Mouse (Mus musculus) CH12.LX (cell line): ENCODE data around the gene Clic4. TPM values are rescaled to one million over a fixed set of nuclear protein-coding genes. Genes with fewer than 3 reads are reported as not detected.

Experiments used
- DNase-seq: peaks from one replicate; pipeline ENCODE4 v3.0.0-alpha.2; 2013; ENCODE audit errors: extremely low read depth
- H3K27ac ChIP-seq: 2 replicates; pipeline ENCODE4 v1.5.1; 2012; ENCODE audit warnings: low read depth, mild to moderate bottlenecking, control low read depth, moderate library complexity; ENCODE audit not compliant: insufficient read depth
- H3K27me3 ChIP-seq: replicated peaks from 2 replicates; pipeline ENCODE3; 2012; ENCODE audit warnings: inconsistent platforms
- H3K36me3 ChIP-seq, 2 experiments: replicated peaks in 1 of 2; 2 replicates each; pipeline versions ENCODE3 to v1.6.1; 2012; ENCODE audit warnings: inconsistent platforms in 1 of 2, low read length in 1 of 2, mild to moderate bottlenecking in 1 of 2, mixed read lengths in 1 of 2, moderate library complexity in 1 of 2; ENCODE audit not compliant: control insufficient read depth in 1 of 2, insufficient read depth in 1 of 2
- H3K4me1 ChIP-seq, 2 experiments: 2 replicates each; pipeline ENCODE4 v1.6.1; 2012; ENCODE audit warnings: inconsistent platforms in 1 of 2, moderate library complexity in 1 of 2; ENCODE audit not compliant: insufficient read depth in 2 of 2, control insufficient read depth in 1 of 2
- H3K4me2 ChIP-seq: 2 replicates; pipeline ENCODE4 v1.6.1; 2012; ENCODE audit warnings: low read depth, mild to moderate bottlenecking, control low read depth; ENCODE audit not compliant: poor library complexity, insufficient read depth, severe bottlenecking
- H3K4me3 ChIP-seq, 3 experiments: fragments of 150-350 bp in 1 of 3; sonication (generic) in 1 of 3; replicated peaks in 1 of 3; 2 replicates each; pipeline versions ENCODE3 to v1.5.1; 2011 to 2012; ENCODE audit warnings: low read depth in 2 of 3, low read length in 2 of 3, mild to moderate bottlenecking in 2 of 3, moderate library complexity in 2 of 3, control low read depth in 1 of 3, improper control_type of control experiment in 1 of 3, inconsistent platforms in 1 of 3, mixed read lengths in 1 of 3; ENCODE audit not compliant: poor library complexity in 1 of 3
- H3K79me2 ChIP-seq: replicated peaks from 2 replicates; pipeline ENCODE4 v1.6.1; 2012; ENCODE audit warnings: mild to moderate bottlenecking, moderate library complexity; ENCODE audit not compliant: control insufficient read depth, poor library complexity, insufficient read depth, severe bottlenecking; ENCODE audit errors: extremely low read depth
- H3K9ac ChIP-seq: 2 replicates; pipeline ENCODE4 v1.6.1; 2012; ENCODE audit warnings: low read depth, mild to moderate bottlenecking, control low read depth, moderate library complexity; ENCODE audit not compliant: insufficient read depth
- H3K9me3 ChIP-seq: replicated peaks from 2 replicates; pipeline ENCODE3; 2012; ENCODE audit warnings: low read length, inconsistent platforms, mixed read lengths
- ELF1 ChIP-seq: IDR thresholded peaks from 2 replicates; pipeline ENCODE4 v1.6.1; 2014; ENCODE audit warnings: low read depth, mild to moderate bottlenecking, inconsistent platforms, low read length, improper control_type of control experiment
- EP300 ChIP-seq: IDR thresholded peaks from 2 replicates; pipeline ENCODE4 v1.6.1; 2011; ENCODE audit warnings: low read length, improper control_type of control experiment
- GABPA ChIP-seq: IDR thresholded peaks from 2 replicates; pipeline ENCODE4 v1.6.1; 2012; ENCODE audit warnings: low read depth, low read length, improper control_type of control experiment, inconsistent platforms; ENCODE audit not compliant: insufficient replicate concordance
- HCFC1 ChIP-seq: IDR thresholded peaks from 2 replicates; pipeline ENCODE4 v1.6.1; 2012; ENCODE audit warnings: low read depth, mild to moderate bottlenecking, inconsistent platforms, low read length, improper control_type of control experiment
- JUN ChIP-seq: IDR thresholded peaks from 2 replicates; pipeline ENCODE4 v1.6.1; 2011; ENCODE audit warnings: low read depth, mild to moderate bottlenecking, low read length, improper control_type of control experiment, moderate library complexity; ENCODE audit not compliant: insufficient read depth
- JUND ChIP-seq: conservative IDR thresholded peaks from 2 replicates; pipeline ENCODE4 v1.6.1; 2011; ENCODE audit warnings: low read depth, low read length, improper control_type of control experiment
- MAFK ChIP-seq: IDR thresholded peaks from 2 replicates; pipeline ENCODE4 v1.6.1; 2011; ENCODE audit warnings: low read length, improper control_type of control experiment; ENCODE audit not compliant: insufficient replicate concordance
- MEF2A ChIP-seq: IDR thresholded peaks from 2 replicates; pipeline ENCODE4 v1.6.1; 2014; ENCODE audit warnings: low read depth, mild to moderate bottlenecking, inconsistent platforms, low read length, improper control_type of control experiment, borderline replicate concordance
- NELFE ChIP-seq: IDR thresholded peaks from 2 replicates; pipeline ENCODE4 v1.6.1; 2011; ENCODE audit warnings: low read depth, low read length, improper control_type of control experiment
- PAX5 ChIP-seq: IDR thresholded peaks from 2 replicates; pipeline ENCODE4 v1.6.1; 2012; ENCODE audit warnings: low read length, inconsistent platforms, mixed read lengths
- POLR2A ChIP-seq: IDR thresholded peaks from 2 replicates; pipeline ENCODE4 v1.6.1; 2011; ENCODE audit warnings: low read depth, mild to moderate bottlenecking, improper control_type of control experiment, low read length
- RAD21 ChIP-seq: IDR thresholded peaks from 2 replicates; pipeline ENCODE4 v1.6.1; 2011; ENCODE audit warnings: low read depth, mild to moderate bottlenecking, low read length, improper control_type of control experiment, moderate library complexity
- RCOR1 ChIP-seq: conservative IDR thresholded peaks from 2 replicates; pipeline ENCODE4 v1.6.1; 2012; ENCODE audit warnings: low read depth, mild to moderate bottlenecking, inconsistent platforms, low read length, improper control_type of control experiment
- SIN3A ChIP-seq: IDR thresholded peaks from 2 replicates; pipeline ENCODE4 v1.6.1; 2012; ENCODE audit warnings: low read length, improper control_type of control experiment, inconsistent platforms
- SMC3 ChIP-seq: IDR thresholded peaks from 2 replicates; pipeline ENCODE4 v1.6.1; 2011; ENCODE audit warnings: low read depth, low read length, improper control_type of control experiment
- TBP ChIP-seq: conservative IDR thresholded peaks from 2 replicates; pipeline ENCODE4 v1.6.1; 2011; ENCODE audit warnings: low read depth, low read length, improper control_type of control experiment
- TCF12 ChIP-seq: IDR thresholded peaks from 2 replicates; pipeline ENCODE4 v1.6.1; 2014; ENCODE audit warnings: low read depth, mild to moderate bottlenecking, inconsistent platforms, low read length, improper control_type of control experiment
- USF1 ChIP-seq: IDR thresholded peaks from 2 replicates; pipeline ENCODE4 v1.6.1; 2014; ENCODE audit warnings: low read depth, mild to moderate bottlenecking, inconsistent platforms, low read length, improper control_type of control experiment
- ZC3H11A ChIP-seq: IDR thresholded peaks from 2 replicates; pipeline ENCODE4 v1.6.1; 2012; ENCODE audit warnings: low read depth, mild to moderate bottlenecking, inconsistent platforms, low read length, improper control_type of control experiment
- ZKSCAN1 ChIP-seq: IDR thresholded peaks from 2 replicates; pipeline ENCODE4 v1.6.1; 2012; ENCODE audit warnings: low read depth, inconsistent platforms, low read length, improper control_type of control experiment, borderline replicate concordance
- ZMIZ1 ChIP-seq: IDR thresholded peaks from 2 replicates; pipeline ENCODE4 v1.6.1; 2012; ENCODE audit warnings: low read depth, mild to moderate bottlenecking, inconsistent platforms, low read length, improper control_type of control experiment
- dilution Hi-C: fragments of 300-500 bp; cut with MboI; formaldehyde crosslinking; loops from 2 replicates; pipeline ENCODE4 v1.14.3; 2020; ENCODE audit warnings: low sequenced_read_pairs; ENCODE audit not compliant: extremely low pct_unique_long_range_greater_than_20kb, extremely low pct_ligation_motif_present
- in situ Hi-C: fragments of 300-500 bp; cut with MboI; formaldehyde crosslinking; loops from 3 replicates; pipeline ENCODE4 v1.14.3; 2019; ENCODE audit warnings: low sequenced_read_pairs, low pct_ligation_motif_present, low pct_unique_long_range_greater_than_20kb, mixed read lengths
- polyA plus RNA-seq: library from polyadenylated mRNA; unstranded; fragments of >175 nt; gene quantifications from 2 replicates; pipeline ENCODE4 v1.2.1, GENCODE M21; 2012; ENCODE audit warnings: low read depth; ENCODE audit not compliant: insufficient read length
- total RNA-seq, 2 experiments: library from RNA; depleted of rRNA; stranded (reverse); fragments of 300-350 nt in 1 of 2; fragments of >200 nt in 1 of 2; gene quantifications; 2 replicates each; pipeline ENCODE4 v1.2.3; 2012 to 2014

The Clic4 gene
- total and polyA plus RNA-seq, 3 experiments, result 154 to 214 (median 199) TPM

DNA sequence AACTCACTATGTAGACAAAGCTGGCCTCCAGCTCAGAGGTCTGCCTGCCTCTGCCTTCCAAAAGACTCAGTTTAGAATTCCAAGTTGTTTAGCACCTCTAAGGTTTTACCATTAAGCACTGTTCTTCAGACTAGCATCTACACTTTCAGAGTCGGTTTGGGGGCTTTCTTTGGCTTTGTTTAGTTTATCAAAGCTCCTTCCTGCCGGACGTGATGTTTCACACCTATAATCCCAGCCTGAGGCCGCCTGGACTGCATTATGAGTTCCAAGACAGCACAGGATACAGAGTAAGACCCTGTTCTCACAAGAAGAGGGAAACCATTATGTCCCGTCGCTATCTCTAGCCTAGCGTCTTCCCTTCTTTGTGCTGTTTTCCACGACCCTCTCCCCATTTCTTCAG is 2.1 kb downstream of the Clic4 start:
- peaks cover 10 to 48% of the 10 kb centered on the region in 2 experiments for H3K4me1 ChIP-seq
- peak overlapping the region; percentile 26; the same call in 1 of the 2 replicates for H3K27ac ChIP-seq
- H3K4me3 ChIP-seq, result peak overlapping the region; percentile 93 to 97 (median 95)

DNA sequence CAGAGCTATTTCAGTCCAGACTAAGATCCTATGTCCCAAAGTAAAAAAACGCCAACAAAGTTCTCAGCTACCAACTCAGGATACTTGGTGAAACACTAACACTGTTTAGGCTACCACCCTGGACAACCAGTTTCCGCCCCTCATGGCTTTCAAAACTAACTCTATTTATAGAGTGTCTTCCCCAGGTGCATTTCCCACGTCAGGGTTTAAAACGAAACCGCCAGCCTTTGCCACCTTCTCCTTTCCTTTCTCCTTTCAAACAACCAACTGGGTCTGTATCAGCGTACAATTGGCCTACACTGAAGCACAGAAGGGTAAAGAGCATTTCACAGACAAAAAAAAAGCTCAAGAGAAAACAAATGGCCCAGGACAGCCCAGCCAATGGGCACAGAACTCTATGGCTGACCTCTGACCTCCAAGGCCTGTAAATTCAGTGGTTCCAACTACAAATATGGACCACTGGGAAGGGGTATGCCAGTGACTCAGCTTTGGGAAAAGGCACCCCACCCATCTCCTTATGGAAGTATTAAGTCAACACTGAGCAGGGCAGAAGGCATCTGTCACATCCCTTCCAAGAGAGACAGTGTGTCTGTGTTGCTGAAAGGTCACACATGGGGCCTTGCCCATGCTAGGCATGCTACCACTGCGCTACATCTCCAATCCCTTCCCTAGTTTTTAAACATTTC is 2.8 kb downstream of the Clic4 start:
- peaks cover 10 to 53% of the 10 kb centered on the region in 2 experiments for H3K4me1 ChIP-seq
- dilution Hi-C loops, result no loop called here
- H3K9ac ChIP-seq, result peak overlapping the region; percentile 100
- DNase-seq, result no peak
- no peaks in the 10 kb centered on the region for H3K9me3 ChIP-seq
- peak overlapping the region; percentile 92 for H3K4me2 ChIP-seq
- H3K36me3 ChIP-seq, result peaks cover 19 to 61% of the 10 kb centered on the region in 2 experiments
- in situ Hi-C loops, result no loop called here
- peak overlapping the region; percentile 93 to 97 (median 95) for H3K4me3 ChIP-seq
- no peak for TF ChIP-seq ZKSCAN1
- TF ChIP-seq JUN, result no peak
- TF ChIP-seq GABPA, result no peak
- no peak for TF ChIP-seq HCFC1
- no peak for TF ChIP-seq TCF12
- TF ChIP-seq ZC3H11A, result no peak
- TF ChIP-seq NELFE, result no peak
- TF ChIP-seq ELF1, result no peak
- no peak for TF ChIP-seq RAD21
- no peak for TF ChIP-seq PAX5
- TF ChIP-seq POLR2A, result no peak
- peaks cover 74% of the 10 kb centered on the region for H3K79me2 ChIP-seq
- peak overlapping the region; percentile 26; the same call in 1 of the 2 replicates for H3K27ac ChIP-seq
- H3K27me3 ChIP-seq, result no peaks in the 10 kb centered on the region

More for the DNA sequence above, 2.1 kb downstream of the Clic4 start:
- in situ Hi-C loops, result no loop called here
- Histone ChIP-seq H3K9ac (peak overlapping the region; percentile 100), H3K9me3 (no peaks in the 10 kb centered on the region), H3K36me3 (peaks cover 19 to 55% of the 10 kb centered on the region in 2 experiments), H3K27me3 (no peaks in the 10 kb centered on the region), H3K4me2 (peak overlapping the region; percentile 92)
- TF ChIP-seq ZC3H11A (no peak), USF1 (no peak), JUN (no peak), SIN3A (no peak), EP300 (no peak), SMC3 (no peak), MEF2A (no peak), RCOR1 (no peak), TBP (no peak), MAFK (no peak), ZMIZ1 (no peak), JUND (no peak)
- TF ChIP-seq, all 38 proteins: peak for 0
- no peak for DNase-seq
- peaks cover 68% of the 10 kb centered on the region for H3K79me2 ChIP-seq
- dilution Hi-C loops, result no loop called here
